Mouse (Mus musculus) lung, postnatal 0 days (tissue): ENCODE measurements at regions not wholly inside any gene's neighbourhood (a gene's known extent, or its start where the extent isn't known, plus 50 kb on each side); places are given as distances from the start of the nearest gene placed in this dataset.

Experiments used
- ATAC-seq: fragments of 200-750 bp; cut with Nextera tagmentation; 2 replicates; pipeline ENCODE4 v1.8.0; 2017; ENCODE audit warnings: moderate library complexity
- DNase-seq: peaks from one replicate; pipeline ENCODE4 v3.0.0-alpha.2; 2016; ENCODE audit warnings: low spot score
- H3K27ac ChIP-seq: fragments of 300-500 bp; sonication (generic); 2 replicates; pipeline ENCODE4 v1.5.1; 2014; ENCODE audit warnings: antibody characterized with exemption, mild to moderate bottlenecking, low read length, mixed read lengths
- H3K27me3 ChIP-seq: fragments of 300-500 bp; sonication (generic); replicated peaks from 2 replicates; pipeline ENCODE4 v1.6.1; 2014; ENCODE audit warnings: low read length, mixed read lengths; ENCODE audit not compliant: insufficient read depth
- H3K36me3 ChIP-seq: fragments of 300-500 bp; sonication (generic); 2 replicates; pipeline ENCODE4 v1.6.1; 2014; ENCODE audit warnings: low read length, mixed read lengths; ENCODE audit not compliant: insufficient read depth
- H3K4me1 ChIP-seq: fragments of 300-500 bp; sonication (generic); 2 replicates; pipeline ENCODE4 v1.6.1; 2014; ENCODE audit warnings: antibody characterized with exemption, low read depth, low read length, mixed read lengths; ENCODE audit not compliant: insufficient read depth
- H3K4me2 ChIP-seq: fragments of 300-500 bp; sonication (generic); replicated peaks from 2 replicates; pipeline ENCODE4 v1.6.1; 2014; ENCODE audit warnings: low read depth, mild to moderate bottlenecking, low read length, moderate library complexity, mixed read lengths
- H3K4me3 ChIP-seq: fragments of 300-500 bp; sonication (generic); 2 replicates; pipeline ENCODE4 v1.5.1; 2014; ENCODE audit warnings: low read depth, low read length
- H3K9ac ChIP-seq: fragments of 300-500 bp; sonication (generic); replicated peaks from 2 replicates; pipeline ENCODE4 v1.6.1; 2014; ENCODE audit warnings: low read depth, mild to moderate bottlenecking
- H3K9me3 ChIP-seq: fragments of 300-500 bp; sonication (generic); 2 replicates; pipeline ENCODE4 v1.6.1; 2016; ENCODE audit warnings: low read length, mixed read lengths
- CTCF ChIP-seq: IDR thresholded peaks from 2 replicates; pipeline ENCODE4 v1.5.1; 2016; ENCODE audit warnings: antibody characterized with exemption, mild to moderate bottlenecking
- EP300 ChIP-seq: IDR thresholded peaks from 2 replicates; pipeline ENCODE4 v1.6.1; 2016; ENCODE audit warnings: antibody characterized with exemption, mild to moderate bottlenecking, control low read depth
- WGBS: fragments of 180-500 bp; shearing (Covaris S2); extraction: QIAGEN DNeasy Blood & Tissue Kit; methylation state at CpG from one replicate; pipeline ENCODE4 v1.1.7; 2014; 5-methylcytosine and 5-hydroxymethylcytosine counted together

GRCm38 (mm10) chr2:159145980-159146379, 351.4 kb downstream of the Dhx35 start:
- Histone ChIP-seq H3K9ac (no peak overlapping the region), H3K4me1 (no peaks in the 10 kb centered on the region), H3K9me3 (no peaks in the 10 kb centered on the region), H3K4me3 (no peak overlapping the region), H3K4me2 (no peak overlapping the region), H3K36me3 (no peaks in the 10 kb centered on the region), H3K27me3 (no peaks in the 10 kb centered on the region), H3K27ac (no peak overlapping the region)
- 78% methylated on average over 6 of the region's 6 CpGs for WGBS
- no peak for ATAC-seq
- DNase-seq = no peak
- TF ChIP-seq CTCF = no peak
- no peak for TF ChIP-seq EP300

DNA sequence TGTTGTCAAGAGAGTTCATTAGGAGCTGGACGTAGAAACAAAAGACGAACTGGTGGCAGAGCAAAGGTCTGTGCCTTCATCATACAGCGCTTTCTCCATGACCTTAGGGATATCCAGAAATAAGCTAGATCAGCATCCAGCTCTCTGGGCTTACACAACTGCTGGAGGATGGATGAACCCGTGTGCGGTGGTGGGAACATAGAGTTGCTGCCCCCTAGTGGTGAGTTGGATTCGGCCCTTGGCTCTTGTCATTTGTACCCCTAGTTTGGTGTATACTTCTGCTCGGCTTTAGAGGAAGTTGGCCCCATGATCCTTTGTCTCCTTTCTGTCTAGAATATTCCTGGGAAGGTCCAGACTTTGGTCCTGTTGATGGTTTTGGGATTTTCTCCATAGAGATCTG, 369.4 kb downstream of the Dhx35 start:
- no peak overlapping the region for H3K9ac ChIP-seq
- no peaks in the 10 kb centered on the region for H3K27me3 ChIP-seq
- peak; percentile 46 for DNase-seq
- no peak overlapping the region for H3K4me2 ChIP-seq
- no peaks in the 10 kb centered on the region for H3K4me1 ChIP-seq
- no peak overlapping the region for H3K27ac ChIP-seq
- H3K36me3 ChIP-seq = no peaks in the 10 kb centered on the region
- H3K4me3 ChIP-seq = no peak overlapping the region
- 39% methylated on average over 7 of the region's 7 CpGs for WGBS
- TF ChIP-seq EP300 = no peak
- peak; percentile 83 for TF ChIP-seq CTCF
- no peak for ATAC-seq
- H3K9me3 ChIP-seq = no peaks in the 10 kb centered on the region

- Histone ChIP-seq H3K4me3 (no peak overlapping the region), H3K9ac (no peak overlapping the region), H3K36me3 (no peaks in the 10 kb centered on the region), H3K4me2 (no peak overlapping the region), H3K4me1 (no peaks in the 10 kb centered on the region), H3K27me3 (no peaks in the 10 kb centered on the region), H3K27ac (no peak overlapping the region), H3K9me3 (no peaks in the 10 kb centered on the region)
- WGBS = 51% methylated on average over 7 of the region's 7 CpGs
- TF ChIP-seq CTCF (no peak; the same call in 1 of the 2 replicates), EP300 (peak; percentile 77)
- ATAC-seq = peak; percentile 95
- peak; percentile 67 for DNase-seq
Observed at GRCm38 (mm10) chr2:159168553-159169064, 374.0 kb downstream of the Dhx35 start.

DNA sequence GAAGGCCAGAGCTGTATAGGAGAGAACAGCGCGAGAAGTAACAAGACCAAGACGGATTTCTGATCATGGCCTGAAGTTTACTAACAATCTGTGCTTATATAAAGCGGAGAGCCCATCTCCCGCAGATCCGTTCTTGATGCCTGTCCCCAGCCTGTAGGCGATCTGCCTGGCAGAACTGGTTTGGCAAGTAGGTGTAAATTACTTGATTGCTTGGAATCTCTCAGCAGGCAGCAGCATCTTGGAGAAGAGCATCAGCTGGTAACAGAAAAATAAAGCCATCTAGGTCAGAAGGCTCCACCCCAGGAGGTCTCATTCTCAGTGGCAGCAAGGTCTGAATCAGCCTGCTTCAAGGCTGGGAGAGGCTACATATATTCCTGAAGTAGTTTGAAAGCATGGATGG, 401.5 kb downstream of the Dhx35 start:
- WGBS = 37% methylated on average over 7 of the region's 7 CpGs
- H3K4me1 ChIP-seq = no peaks in the 10 kb centered on the region
- H3K27me3 ChIP-seq = no peaks in the 10 kb centered on the region
- no peak overlapping the region for H3K4me3 ChIP-seq
- no peak overlapping the region for H3K9ac ChIP-seq
- no peaks in the 10 kb centered on the region for H3K36me3 ChIP-seq
- no peaks in the 10 kb centered on the region for H3K9me3 ChIP-seq
- DNase-seq = no peak
- no peak for ATAC-seq
- H3K27ac ChIP-seq = no peak overlapping the region
- TF ChIP-seq CTCF = no peak
- TF ChIP-seq EP300 = no peak
- no peak overlapping the region for H3K4me2 ChIP-seq

GRCm38 (mm10) chr2:159232266-159232665, 437.7 kb downstream of the Dhx35 start:
- Histone ChIP-seq H3K9me3 (no peaks in the 10 kb centered on the region), H3K27ac (no peak overlapping the region), H3K4me2 (no peak overlapping the region), H3K9ac (no peak overlapping the region), H3K4me3 (no peak overlapping the region), H3K27me3 (no peaks in the 10 kb centered on the region), H3K36me3 (no peaks in the 10 kb centered on the region), H3K4me1 (no peaks in the 10 kb centered on the region)
- 37% methylated on average over 2 of the region's 2 CpGs for WGBS
- no peak for TF ChIP-seq CTCF
- DNase-seq (no peak), ATAC-seq (no peak)

GRCm38 (mm10) chr2:159235000-159235399, 440.4 kb downstream of the Dhx35 start:
- Histone ChIP-seq H3K4me1 (no peaks in the 10 kb centered on the region), H3K4me3 (no peak overlapping the region), H3K9ac (no peak overlapping the region), H3K36me3 (no peaks in the 10 kb centered on the region), H3K27ac (no peak overlapping the region), H3K27me3 (no peaks in the 10 kb centered on the region), H3K9me3 (no peaks in the 10 kb centered on the region), H3K4me2 (no peak overlapping the region)
- no peak for DNase-seq
- 34% methylated on average over 6 of the region's 6 CpGs for WGBS
- TF ChIP-seq CTCF (no peak), EP300 (no peak)
- no peak for ATAC-seq

DNA sequence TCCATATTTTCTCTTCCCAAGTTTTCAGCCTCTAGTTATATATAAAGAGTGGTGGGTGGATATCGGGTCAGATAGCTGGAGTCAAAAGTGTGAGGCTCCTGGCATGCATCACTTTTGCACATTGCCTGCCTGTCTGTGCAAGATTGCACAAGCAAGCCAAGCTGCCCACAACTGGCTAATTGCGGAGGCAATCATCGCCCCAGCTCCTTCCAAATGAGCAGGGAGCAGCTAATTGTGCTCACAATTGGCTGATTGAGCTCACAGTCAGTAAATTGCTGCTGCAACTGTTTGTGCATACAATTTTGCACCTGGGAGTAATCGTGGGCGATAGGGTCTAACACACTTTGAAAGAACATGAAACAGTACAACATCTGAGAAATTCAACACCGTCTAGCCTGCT, 455.5 kb downstream of the Dhx35 start:
- TF ChIP-seq EP300 = no peak
- no peak for TF ChIP-seq CTCF
- ATAC-seq = no peak
- 91% methylated on average over 6 of the region's 6 CpGs for WGBS
- Histone ChIP-seq H3K27me3 (no peaks in the 10 kb centered on the region), H3K4me1 (no peaks in the 10 kb centered on the region), H3K9me3 (no peaks in the 10 kb centered on the region), H3K4me3 (no peak overlapping the region), H3K36me3 (no peaks in the 10 kb centered on the region), H3K27ac (no peak overlapping the region), H3K4me2 (no peak overlapping the region), H3K9ac (no peak overlapping the region)
- no peak for DNase-seq
